8 mouse cellular contexts compared by ENCODE assay signal in genomic region chr12:102468894-102469764, GRCm38 (mm10). TPM values are rescaled to one million over a fixed set of nuclear protein-coding genes. Genes with fewer than 3 reads are reported as not detected.
DNase-seq lines count a peak whose midpoint lies in the region; ATAC-seq and TF ChIP-seq lines count a peak whose summit lies in the region.

Gene Golga5 (plus strand): TSS chr12:102469135.

- peak within 1 kb of the TSS; percentile 96 for H3K27ac ChIP-seq in gastrocnemius, adult 2 months
- H3K27ac ChIP-seq in hindbrain, postnatal 0 days = peak within 1 kb of the TSS; percentile 81
- peak within 1 kb of the TSS; percentile 89 for H3K27ac ChIP-seq in left cerebral cortex, adult 2 months

- peak within 1 kb of the TSS; percentile 91 for H3K4me2 ChIP-seq in hindbrain, postnatal 0 days (ENCODE audit: low read depth, low read length)

- DNase-seq in WW6 (ENCODE audit: low read depth, low spot score) = peak; percentile 89
- DNase-seq in cerebellum, postnatal 4 days (ENCODE audit: low spot score in 2 of 2) = peak; percentile 90 to 98
- DNase-seq in gastrocnemius, adult 2 months = peak; percentile 99
- peak; percentile 99 for DNase-seq in hindbrain, postnatal 0 days (ENCODE audit: low spot score)
- DNase-seq in left cerebral cortex, adult 2 months (ENCODE audit: extremely low spot score in 1 of 2, low spot score in 2 of 2) = peak; percentile 98
- DNase-seq in right cerebral cortex, adult 2 months (ENCODE audit: low spot score in 2 of 2) = peak; percentile 93 to 95
- peak; percentile 98 for DNase-seq in urinary bladder, postnatal 14 days (ENCODE audit: low spot score)

- peak within 1 kb of the TSS; percentile 81 for H3K4me3 ChIP-seq in gastrocnemius, adult 2 months
- peak within 1 kb of the TSS; percentile 62 for H3K4me3 ChIP-seq in hindbrain, postnatal 0 days (ENCODE audit: low read length)
- H3K4me3 ChIP-seq in left cerebral cortex, adult 2 months = peak within 1 kb of the TSS; percentile 82

- under 1% methylated on average over 84 of the region's 86 CpGs for WGBS in hindbrain, postnatal 0 days

- intact Hi-C loops in gastrocnemius, adult 2 months (cut with DNase I) = loop anchor here (10.0 kb wide), 1 partner anchor 494 kb away; the partner anchor contains the start of gene Cpsf2
- intact Hi-C loops in left cerebral cortex, adult 2 months (cut with DNase I) = loop anchor here (5.0 to 10.0 kb wide), 2 partner anchors 334 to 492 kb away; partner anchors contain the start of gene Cpsf2

- no peak for TF ChIP-seq CTCF in gastrocnemius, adult 2 months (IDR thresholded peaks at IDR 0.05)
- no peak for TF ChIP-seq CTCF in hindbrain, postnatal 0 days (IDR thresholded peaks at IDR 0.05; ENCODE audit: low read depth)
- TF ChIP-seq CTCF in left cerebral cortex, adult 2 months (IDR thresholded peaks at IDR 0.05) = no peak

- ATAC-seq in hindbrain, postnatal 0 days = peak; percentile 99
- peak; percentile 97 for ATAC-seq in megakaryocyte, adult 5-6 weeks (ENCODE audit: poor library complexity, severe bottlenecking)

- 0 out of 2 replicates have a peak, but pooled peaks cover 3% of the 10 kb centered on the region for H3K4me1 ChIP-seq in hindbrain, postnatal 0 days (ENCODE audit: insufficient read depth, low read length)

- peaks cover 9% of the 10 kb centered on the region; the same call in 1 of the 2 replicates for H3K36me3 ChIP-seq in hindbrain, postnatal 0 days (ENCODE audit: insufficient read depth, low read length)

- no peaks in the 10 kb centered on the region for H3K27me3 ChIP-seq in hindbrain, postnatal 0 days (ENCODE audit: insufficient read depth, low read length)

- H3K9ac ChIP-seq in hindbrain, postnatal 0 days (replicated peaks; ENCODE audit: low read length) = peak within 1 kb of the TSS; percentile 72

- no peaks in the 10 kb centered on the region for H3K9me3 ChIP-seq in hindbrain, postnatal 0 days (ENCODE audit: low read length)

RNA-seq across cellular contexts. Expression of gene Golga5, which starts in this region (rescaled TPM):
- 10 to 100 TPM; 30.0 to 31.2 TPM for total RNA-seq in gastrocnemius, adult 2 months (2021)
- total RNA-seq in hindbrain, postnatal 0 days (2014; rRNA removed) = 23.2 and 24.7 TPM in 2 replicates
- polyA plus RNA-seq in hindbrain, postnatal 0 days (2015; fragmentation: Nextera tagmentation; extraction: Ambion mirVana) = 24.3 and 25.0 TPM in 2 replicates
- total RNA-seq in left cerebral cortex, adult 2 months (2021) = 10 to 100 TPM; 26.7 to 28.2 TPM
- 24.1 and 26.3 TPM in 2 replicates for total RNA-seq in megakaryocyte, adult 5-6 weeks (2015)
- 67.6 and 87.1 TPM in 2 replicates for total RNA-seq in megakaryocyte, adult 5-6 weeks (2017)

Comparison
In these comparisons a context has a peak if more than half of its experiments do, and no peak if none do; other contexts are left out.
1. Peak in every context shown above with its lines: DNase-seq, ATAC-seq, H3K4me3 ChIP-seq and H3K27ac ChIP-seq.